Mouse (Mus musculus) forebrain, embryonic 14.5 days (tissue): ENCODE measurements around the gene Sh3pxd2a. TPM values are rescaled to one million over a fixed set of nuclear protein-coding genes. Genes with fewer than 3 reads are reported as not detected.

ENCODE experiments used
- ATAC-seq: fragments of 200-750 bp; cut with Nextera tagmentation; 2 replicates; pipeline ENCODE4 v1.8.0; 2017; ENCODE audit warnings: mild to moderate bottlenecking, moderate library complexity
- DNase-seq: peaks from one replicate; pipeline ENCODE4 v3.0.0-alpha.2; 2015; ENCODE audit warnings: low spot score
- H3K27ac ChIP-seq: fragments of 300-500 bp; sonication (generic); 2 replicates; pipeline ENCODE4 v1.5.1; 2014; ENCODE audit warnings: low read depth, mild to moderate bottlenecking, control low read depth, low read length, moderate library complexity
- H3K27me3 ChIP-seq: fragments of 300-500 bp; sonication (generic); replicated peaks from 2 replicates; pipeline ENCODE4 v1.6.1; 2014; ENCODE audit warnings: low read length, control low read depth, mixed read lengths; ENCODE audit not compliant: control insufficient read depth, insufficient read depth
- H3K36me3 ChIP-seq: fragments of 300-500 bp; sonication (generic); 2 replicates; pipeline ENCODE4 v1.6.1; 2014; ENCODE audit warnings: low read length, control low read depth; ENCODE audit not compliant: control insufficient read depth, insufficient read depth
- H3K4me1 ChIP-seq: fragments of 300-500 bp; sonication (generic); 2 replicates; pipeline ENCODE4 v1.6.1; 2014; ENCODE audit warnings: antibody characterized with exemption, low read length, control low read depth; ENCODE audit not compliant: control insufficient read depth, insufficient read depth
- H3K4me2 ChIP-seq: fragments of 300-500 bp; sonication (generic); 2 replicates; pipeline ENCODE4 v1.6.1; 2014; ENCODE audit warnings: mild to moderate bottlenecking, control low read depth, low read length
- H3K4me3 ChIP-seq: fragments of 300-500 bp; sonication (generic); 2 replicates; pipeline ENCODE4 v1.5.1; 2014; ENCODE audit warnings: low read depth, low read length, control low read depth
- H3K9ac ChIP-seq: fragments of 300-500 bp; sonication (generic); 2 replicates; pipeline ENCODE4 v1.6.1; 2014; ENCODE audit warnings: mild to moderate bottlenecking, low read length, control low read depth, moderate library complexity
- H3K9me3 ChIP-seq: fragments of 300-500 bp; sonication (generic); replicated peaks from 2 replicates; pipeline ENCODE4 v1.6.1; 2016; ENCODE audit warnings: low read length, control low read depth, mixed read lengths; ENCODE audit not compliant: control insufficient read depth
- WGBS: fragments of 180-500 bp; shearing (Covaris S2); extraction: QIAGEN DNeasy Blood & Tissue Kit; methylation state at CpG from one replicate; pipeline ENCODE4 v1.1.7; 2014; 5-methylcytosine and 5-hydroxymethylcytosine counted together
- polyA plus RNA-seq: library from polyadenylated mRNA; unstranded; fragments of >200 nt; fragmentation: Nextera tagmentation; extraction: Ambion mirVana; gene quantifications from 2 replicates; pipeline ENCODE4 v1.2.1, GENCODE M21; 2014

Sh3pxd2a gene
- polyA plus RNA-seq, 1 experiment from 2014 or later = 3.4 TPM

GRCm38 (mm10) chr19:47484110-47484509 lies 19.9 kb upstream of the Sh3pxd2a start:
- Histone ChIP-seq H3K4me3 (no peak overlapping the region), H3K9ac (no peak overlapping the region), H3K27me3 (no peaks in the 10 kb centered on the region), H3K9me3 (0 out of 2 replicates have a peak, but pooled peaks cover 3% of the 10 kb centered on the region), H3K4me2 (no peak overlapping the region), H3K36me3 (no peaks in the 10 kb centered on the region), H3K27ac (no peak overlapping the region), H3K4me1 (no peaks in the 10 kb centered on the region)
- 0 out of 2 replicates have a peak, but pooled peaks have one; percentile 55 for ATAC-seq
- WGBS = 81% methylated on average over 3 of the region's 3 CpGs
- DNase-seq = peak; percentile 57

GRCm38 (mm10) chr19:47483346-47483745 lies 19.1 kb upstream of the Sh3pxd2a start:
- no peaks in the 10 kb centered on the region for H3K27me3 ChIP-seq
- H3K4me2 ChIP-seq = no peak overlapping the region
- H3K36me3 ChIP-seq = no peaks in the 10 kb centered on the region
- H3K4me1 ChIP-seq = no peaks in the 10 kb centered on the region
- 73% methylated on average over 3 of the region's 3 CpGs for WGBS
- DNase-seq (no peak), ATAC-seq (no peak)
- H3K9ac ChIP-seq = no peak overlapping the region
- no peak overlapping the region for H3K27ac ChIP-seq
- 0 out of 2 replicates have a peak, but pooled peaks cover 3% of the 10 kb centered on the region for H3K9me3 ChIP-seq
- no peak overlapping the region for H3K4me3 ChIP-seq

GRCm38 (mm10) chr19:47473453-47473852 lies 9.3 kb upstream of the Sh3pxd2a start:
- Histone ChIP-seq H3K36me3 (no peaks in the 10 kb centered on the region), H3K4me2 (peak overlapping the region; percentile 32), H3K27me3 (no peaks in the 10 kb centered on the region), H3K27ac (peak overlapping the region; percentile 70), H3K4me1 (peaks cover 13% of the 10 kb centered on the region; the same call in 1 of the 2 replicates), H3K9ac (no peak overlapping the region), H3K4me3 (no peak overlapping the region), H3K9me3 (no peaks in the 10 kb centered on the region)
- ATAC-seq = peak; percentile 68
- no peak for DNase-seq
- WGBS = 33% methylated on average over 3 of the region's 3 CpGs

- H3K27ac ChIP-seq = peak overlapping the region; percentile 70
- peak; percentile 76 for DNase-seq
- peak; percentile 88 for ATAC-seq
- H3K9me3 ChIP-seq = no peaks in the 10 kb centered on the region
- H3K9ac ChIP-seq = peak overlapping the region; percentile 1; the same call in 1 of the 2 replicates
- H3K27me3 ChIP-seq = no peaks in the 10 kb centered on the region
- H3K4me1 ChIP-seq = peaks cover 13% of the 10 kb centered on the region; the same call in 1 of the 2 replicates
- 5% methylated on average over 15 of the region's 15 CpGs for WGBS
- no peaks in the 10 kb centered on the region for H3K36me3 ChIP-seq
- no peak overlapping the region for H3K4me3 ChIP-seq
- H3K4me2 ChIP-seq = peak overlapping the region; percentile 32
Measured at GRCm38 (mm10) chr19:47472881-47473400, 8.7 kb upstream of the Sh3pxd2a start.

GRCm38 (mm10) chr19:47471808-47472207 lies 7.6 kb upstream of the Sh3pxd2a start:
- ATAC-seq = no peak
- WGBS = 86% methylated on average over 4 of the region's 4 CpGs

GRCm38 (mm10) chr19:47468750-47469149 lies 4.5 kb upstream of the Sh3pxd2a start:
- 30% methylated on average over 3 of the region's 3 CpGs for WGBS
- no peak overlapping the region for H3K9ac ChIP-seq
- no peak overlapping the region for H3K27ac ChIP-seq
- H3K4me1 ChIP-seq = peaks cover 10% of the 10 kb centered on the region; the same call in 1 of the 2 replicates
- H3K27me3 ChIP-seq = no peaks in the 10 kb centered on the region
- no peak overlapping the region for H3K4me2 ChIP-seq
- H3K36me3 ChIP-seq = no peaks in the 10 kb centered on the region
- no peak overlapping the region for H3K4me3 ChIP-seq
- no peaks in the 10 kb centered on the region for H3K9me3 ChIP-seq
- DNase-seq (no peak), ATAC-seq (no peak)

More at GRCm38 (mm10) chr19:47471808-47472207, 7.6 kb upstream of the Sh3pxd2a start:
- Histone ChIP-seq H3K27ac (no peak overlapping the region), H3K9me3 (no peaks in the 10 kb centered on the region), H3K9ac (no peak overlapping the region), H3K4me1 (peaks cover 13% of the 10 kb centered on the region; the same call in 1 of the 2 replicates), H3K36me3 (no peaks in the 10 kb centered on the region), H3K4me3 (no peak overlapping the region), H3K4me2 (no peak overlapping the region), H3K27me3 (no peaks in the 10 kb centered on the region)
- no peak for DNase-seq

GRCm38 (mm10) chr19:47466775-47467174 lies 2.6 kb upstream of the Sh3pxd2a start:
- DNase-seq (no peak), ATAC-seq (no peak)
- Histone ChIP-seq H3K4me2 (no peak overlapping the region), H3K4me1 (peaks cover 11% of the 10 kb centered on the region; the same call in 1 of the 2 replicates), H3K36me3 (no peaks in the 10 kb centered on the region), H3K9ac (no peak overlapping the region), H3K27me3 (no peaks in the 10 kb centered on the region), H3K27ac (no peak overlapping the region), H3K4me3 (no peak overlapping the region), H3K9me3 (no peaks in the 10 kb centered on the region)
- 80% methylated on average over 8 of the region's 8 CpGs for WGBS

GRCm38 (mm10) chr19:47465467-47465866 lies 1.3 kb upstream of the Sh3pxd2a start:
- Histone ChIP-seq H3K27ac (no peak overlapping the region), H3K27me3 (no peaks in the 10 kb centered on the region), H3K4me3 (no peak overlapping the region), H3K36me3 (no peaks in the 10 kb centered on the region), H3K9me3 (no peaks in the 10 kb centered on the region), H3K9ac (no peak overlapping the region), H3K4me1 (peaks cover 14% of the 10 kb centered on the region), H3K4me2 (no peak overlapping the region)
- DNase-seq (no peak), ATAC-seq (no peak)
- 68% methylated on average over 9 of the region's 9 CpGs for WGBS

GRCm38 (mm10) chr19:47463636-47464303 lies 431 bp downstream of the Sh3pxd2a start:
- Histone ChIP-seq H3K4me3 (peak overlapping the region; percentile 69), H3K4me1 (peaks cover 14% of the 10 kb centered on the region), H3K27ac (peak overlapping the region; percentile 74), H3K9me3 (no peaks in the 10 kb centered on the region), H3K36me3 (no peaks in the 10 kb centered on the region), H3K9ac (peak overlapping the region; percentile 84), H3K4me2 (peak overlapping the region; percentile 94), H3K27me3 (no peaks in the 10 kb centered on the region)
- peak; percentile 78 for ATAC-seq
- DNase-seq = peak; percentile 76
- 0% methylated on average over 45 of the region's 46 CpGs for WGBS
